Mouse (Mus musculus) heart, postnatal 0 days (tissue): ENCODE measurements around the gene Neurl1a.

Experiments used
- CTCF ChIP-seq: IDR thresholded peaks from 2 replicates; pipeline ENCODE4 v1.5.1; 2016; ENCODE audit warnings: antibody characterized with exemption, control low read depth, low read depth
- EP300 ChIP-seq: IDR thresholded peaks from 2 replicates; pipeline ENCODE4 v1.6.1; 2016; ENCODE audit warnings: antibody characterized with exemption, low read depth

GRCm38 (mm10) chr19:47279788-47280532 is 101.3 kb downstream of the Neurl1a start:
- peak; percentile 25; the same call in 1 of the 2 replicates for TF ChIP-seq CTCF
- peak; percentile 57; the same call in 1 of the 2 replicates for TF ChIP-seq EP300
